Mouse (Mus musculus) midbrain, postnatal 0 days (tissue): ENCODE measurements at regions not wholly inside any gene's neighbourhood (a gene's known extent, or its start where the extent isn't known, plus 50 kb on each side); places are given as distances from the start of the nearest gene placed in this dataset.

ENCODE experiments used
- ATAC-seq: fragments of 200-750 bp; cut with Nextera tagmentation; 2 replicates; pipeline ENCODE4 v1.8.0; 2017; ENCODE audit warnings: moderate number of reproducible peaks, mild to moderate bottlenecking, moderate TSS enrichment, moderate library complexity; ENCODE audit not compliant: low FRiP score
- DNase-seq: peaks from one replicate; pipeline ENCODE4 v3.0.0-alpha.2; 2015; ENCODE audit warnings: low spot score
- H3K27ac ChIP-seq: fragments of 300-500 bp; sonication (generic); 2 replicates; pipeline ENCODE4 v1.5.1; 2014; ENCODE audit warnings: low read depth, mild to moderate bottlenecking, low read length, mixed read lengths
- H3K27me3 ChIP-seq: fragments of 300-500 bp; sonication (generic); 2 replicates; pipeline ENCODE4 v1.6.1; 2014; ENCODE audit warnings: low read length, control low read depth, mixed read lengths; ENCODE audit not compliant: insufficient read depth
- H3K36me3 ChIP-seq: fragments of 300-500 bp; sonication (generic); 2 replicates; pipeline ENCODE4 v1.6.1; 2014; ENCODE audit warnings: low read length, control low read depth, mixed read lengths; ENCODE audit not compliant: insufficient read depth
- H3K4me1 ChIP-seq: fragments of 300-500 bp; sonication (generic); 2 replicates; pipeline ENCODE4 v1.6.1; 2014; ENCODE audit warnings: mild to moderate bottlenecking, control low read depth, antibody characterized with exemption, low read length, mixed read lengths; ENCODE audit not compliant: insufficient read depth
- H3K4me2 ChIP-seq: fragments of 300-500 bp; sonication (generic); 2 replicates; pipeline ENCODE4 v1.6.1; 2014; ENCODE audit warnings: low read depth, mild to moderate bottlenecking, low read length, mixed read lengths; ENCODE audit not compliant: poor library complexity, severe bottlenecking
- H3K4me3 ChIP-seq: fragments of 300-500 bp; sonication (generic); 2 replicates; pipeline ENCODE4 v1.5.1; 2014; ENCODE audit warnings: low read depth, mild to moderate bottlenecking, low read length, moderate library complexity
- H3K9ac ChIP-seq: fragments of 300-500 bp; sonication (generic); replicated peaks from 2 replicates; pipeline ENCODE4 v1.6.1; 2014; ENCODE audit warnings: mild to moderate bottlenecking, low read length, moderate library complexity, mixed read lengths; ENCODE audit not compliant: poor library complexity, severe bottlenecking
- H3K9me3 ChIP-seq: fragments of 300-500 bp; sonication (generic); 2 replicates; pipeline ENCODE4 v1.6.1; 2016; ENCODE audit warnings: low read length, control low read depth
- CTCF ChIP-seq: IDR thresholded peaks from 2 replicates; pipeline ENCODE4 v1.5.1; 2016; ENCODE audit warnings: antibody characterized with exemption, mild to moderate bottlenecking
- WGBS: fragments of 180-500 bp; shearing (Covaris S2); extraction: QIAGEN DNeasy Blood & Tissue Kit; methylation state at CpG from one replicate; pipeline ENCODE4 v1.1.7; 2014; 5-methylcytosine and 5-hydroxymethylcytosine counted together

GRCm38 (mm10) chr2:114301746-114302145 lies 100.5 kb upstream of the Zfp770 start:
- no peak for ATAC-seq

GRCm38 (mm10) chr2:114295110-114295509 lies 93.8 kb upstream of the Zfp770 start:
- no peak for TF ChIP-seq CTCF
- H3K4me3 ChIP-seq = no peak overlapping the region
- H3K9ac ChIP-seq = no peak overlapping the region
- H3K36me3 ChIP-seq = no peaks in the 10 kb centered on the region
- no peaks in the 10 kb centered on the region for H3K4me1 ChIP-seq
- WGBS = 64% methylated on average over 1 of the region's 1 CpGs
- no peak overlapping the region for H3K27ac ChIP-seq
- DNase-seq (no peak), ATAC-seq (no peak)
- no peak overlapping the region for H3K4me2 ChIP-seq
- H3K27me3 ChIP-seq = no peaks in the 10 kb centered on the region
- H3K9me3 ChIP-seq = no peaks in the 10 kb centered on the region

More at GRCm38 (mm10) chr2:114301746-114302145, 100.5 kb upstream of the Zfp770 start:
- no peak overlapping the region for H3K27ac ChIP-seq
- H3K27me3 ChIP-seq = no peaks in the 10 kb centered on the region
- H3K9me3 ChIP-seq = no peaks in the 10 kb centered on the region
- H3K4me3 ChIP-seq = no peak overlapping the region
- H3K4me1 ChIP-seq = no peaks in the 10 kb centered on the region
- H3K36me3 ChIP-seq = no peaks in the 10 kb centered on the region
- TF ChIP-seq CTCF = no peak
- H3K9ac ChIP-seq = no peak overlapping the region
- no peak for DNase-seq
- WGBS = 78% methylated on average over 3 of the region's 3 CpGs
- no peak overlapping the region for H3K4me2 ChIP-seq

- no peak overlapping the region for H3K27ac ChIP-seq
- no peaks in the 10 kb centered on the region for H3K4me1 ChIP-seq
- no peak for ATAC-seq
- H3K9me3 ChIP-seq = no peaks in the 10 kb centered on the region
- no peaks in the 10 kb centered on the region for H3K36me3 ChIP-seq
- no peak overlapping the region for H3K9ac ChIP-seq
- no peak for DNase-seq
- no peak overlapping the region for H3K4me3 ChIP-seq
- no peak overlapping the region for H3K4me2 ChIP-seq
- WGBS = 87% methylated on average over 5 of the region's 5 CpGs
- no peaks in the 10 kb centered on the region for H3K27me3 ChIP-seq
- TF ChIP-seq CTCF = no peak
Observed at GRCm38 (mm10) chr2:114291387-114291786, 90.1 kb upstream of the Zfp770 start.

- Histone ChIP-seq H3K27me3 (no peaks in the 10 kb centered on the region), H3K9me3 (no peaks in the 10 kb centered on the region), H3K4me1 (no peaks in the 10 kb centered on the region), H3K4me2 (no peak overlapping the region), H3K36me3 (no peaks in the 10 kb centered on the region), H3K27ac (no peak overlapping the region), H3K9ac (no peak overlapping the region), H3K4me3 (no peak overlapping the region)
- TF ChIP-seq CTCF = no peak
- ATAC-seq (no peak), DNase-seq (peak; percentile 22)
Observed at GRCm38 (mm10) chr2:114275536-114275935, 74.3 kb upstream of the Zfp770 start.

- H3K4me2 ChIP-seq = no peak overlapping the region; the same call in 1 of the 2 replicates
- peak; percentile 68 for DNase-seq
Observed at GRCm38 (mm10) chr2:114260397-114261071, 59.3 kb upstream of the Zfp770 start.

GRCm38 (mm10) chr2:114259539-114259938 lies 58.3 kb upstream of the Zfp770 start:
- TF ChIP-seq CTCF = no peak
- no peak overlapping the region for H3K9ac ChIP-seq
- no peaks in the 10 kb centered on the region for H3K27me3 ChIP-seq
- no peaks in the 10 kb centered on the region for H3K9me3 ChIP-seq
- H3K36me3 ChIP-seq = no peaks in the 10 kb centered on the region
- no peak for ATAC-seq
- H3K4me1 ChIP-seq = no peaks in the 10 kb centered on the region
- H3K27ac ChIP-seq = no peak overlapping the region
- H3K4me3 ChIP-seq = no peak overlapping the region
- H3K4me2 ChIP-seq = no peak overlapping the region
- 79% methylated on average over 4 of the region's 4 CpGs for WGBS
- no peak for DNase-seq

More at GRCm38 (mm10) chr2:114260397-114261071, 59.3 kb upstream of the Zfp770 start:
- ATAC-seq = peak; percentile 71; the same call in 1 of the 2 replicates
- H3K9ac ChIP-seq = no peak overlapping the region
- WGBS = 45% methylated on average over 8 of the region's 8 CpGs
- H3K27me3 ChIP-seq = no peaks in the 10 kb centered on the region
- no peaks in the 10 kb centered on the region for H3K36me3 ChIP-seq
- H3K4me1 ChIP-seq = no peaks in the 10 kb centered on the region
- no peak overlapping the region for H3K4me3 ChIP-seq
- H3K9me3 ChIP-seq = no peaks in the 10 kb centered on the region
- no peak overlapping the region for H3K27ac ChIP-seq
- TF ChIP-seq CTCF = peak; percentile 94
